Mouse (Mus musculus): ENCODE data around the gene Hoxb8.
A peak's percentile ranks its signal among the peaks of the same experiment; 100 is the strongest.

Gene Hoxb8

GRCm38 (mm10) chr11:96285771-96286738, 4.3 kb downstream of the Hoxb8 start, which contains the start of gene Hoxb7:
Gene Hoxb7, plus strand, starts transcription at chr11:96286623.
- peak; percentile 79 for DNase-seq (ENCODE audit: low spot score)

GRCm38 (mm10) chr11:96286739-96287385, 5.2 kb downstream of the Hoxb8 start:
- DNase-seq (ENCODE audit: low spot score), result no peak

GRCm38 (mm10) chr11:96287411-96287810, 5.7 kb downstream of the Hoxb8 start:
- DNase-seq (ENCODE audit: low spot score), result no peak

- DNase-seq (ENCODE audit: low spot score), result no peak
Measured at GRCm38 (mm10) chr11:96288455-96289221, 6.9 kb downstream of the Hoxb8 start.

- no peak for DNase-seq (ENCODE audit: low spot score)
Measured at GRCm38 (mm10) chr11:96289293-96289692, 7.6 kb downstream of the Hoxb8 start.

- DNase-seq (ENCODE audit: low spot score), result no peak
Measured at GRCm38 (mm10) chr11:96289837-96290236, 8.1 kb downstream of the Hoxb8 start.

GRCm38 (mm10) chr11:96290705-96291355, 9.1 kb downstream of the Hoxb8 start:
- DNase-seq (ENCODE audit: low spot score), result no peak

- peak; percentile 57 for DNase-seq (ENCODE audit: low spot score)
Measured at GRCm38 (mm10) chr11:96291681-96292564, 10.2 kb downstream of the Hoxb8 start, which contains the start of gene Hoxb6. Gene Hoxb6, plus strand, starts transcription at chr11:96292476.

- DNase-seq (ENCODE audit: low spot score), result no peak
Measured at GRCm38 (mm10) chr11:96292565-96293301, 11.0 kb downstream of the Hoxb8 start.

GRCm38 (mm10) chr11:96293302-96293921, 11.7 kb downstream of the Hoxb8 start:
- no peak for DNase-seq (ENCODE audit: low spot score)

GRCm38 (mm10) chr11:96294245-96295091, 12.8 kb downstream of the Hoxb8 start:
- DNase-seq (ENCODE audit: low spot score), result peak; percentile 94

GRCm38 (mm10) chr11:96295092-96295835, 13.6 kb downstream of the Hoxb8 start:
- DNase-seq (ENCODE audit: low spot score), result no peak

- peak; percentile 51 for DNase-seq (ENCODE audit: low spot score)
Measured at GRCm38 (mm10) chr11:96296997-96297396, 15.3 kb downstream of the Hoxb8 start.

GRCm38 (mm10) chr11:96297428-96297827, 15.7 kb downstream of the Hoxb8 start:
- DNase-seq (ENCODE audit: low spot score), result no peak

- DNase-seq (ENCODE audit: low spot score), result no peak
Measured at GRCm38 (mm10) chr11:96297968-96298635, 16.4 kb downstream of the Hoxb8 start.

GRCm38 (mm10) chr11:96298895-96299667, 17.4 kb downstream of the Hoxb8 start:
- peak; percentile 64 for DNase-seq (ENCODE audit: low spot score)

Measured in embryo, embryonic 10 days (tissue).